Mouse (Mus musculus) hindbrain, embryonic 10.5 days (tissue): ENCODE data around the gene Wipf1. TPM values are rescaled to one million over a fixed set of nuclear protein-coding genes. Genes with fewer than 3 reads are reported as not detected.
A peak's percentile ranks its signal among the peaks of the same experiment; 100 is the strongest.

Experiments
- DNase-seq: peaks from one replicate; pipeline ENCODE4 v3.0.0-alpha.2; 2017; ENCODE audit warnings: low spot score
- H3K27ac ChIP-seq: fragments of 300-500 bp; sonication (generic); 2 replicates; pipeline ENCODE4 v1.5.1; 2016; ENCODE audit warnings: mild to moderate bottlenecking, moderate library complexity
- H3K27me3 ChIP-seq: fragments of 300-500 bp; sonication (generic); 2 replicates; pipeline ENCODE4 v1.6.1; 2016; ENCODE audit warnings: mild to moderate bottlenecking; ENCODE audit not compliant: poor library complexity, insufficient read depth, severe bottlenecking
- H3K36me3 ChIP-seq: fragments of 300-500 bp; sonication (generic); 2 replicates; pipeline ENCODE4 v1.6.1; 2016; ENCODE audit warnings: mild to moderate bottlenecking, moderate library complexity
- H3K4me1 ChIP-seq: fragments of 300-500 bp; sonication (generic); replicated peaks from 2 replicates; pipeline ENCODE4 v1.6.1; 2016; ENCODE audit warnings: mild to moderate bottlenecking
- H3K4me3 ChIP-seq: fragments of 300-500 bp; sonication (generic); 2 replicates; pipeline ENCODE4 v1.5.1; 2016; ENCODE audit warnings: mild to moderate bottlenecking, moderate library complexity
- H3K9me3 ChIP-seq: fragments of 300-500 bp; sonication (generic); 2 replicates; pipeline ENCODE4 v1.6.1; 2016; ENCODE audit warnings: mild to moderate bottlenecking, moderate library complexity
- WGBS: fragments of 180-500 bp; shearing (Covaris S2); methylation state at CpG from one replicate; pipeline ENCODE4 v1.1.7; 2016; 5-methylcytosine and 5-hydroxymethylcytosine counted together
- polyA plus RNA-seq: library from polyadenylated mRNA; unstranded; fragments of >200 nt; fragmentation: Nextera tagmentation; extraction: Ambion mirVana; gene quantifications from 2 replicates; pipeline ENCODE4 v1.2.1, GENCODE M21; 2016

Gene Wipf1
- polyA plus RNA-seq, 1 experiment from 2014 or later, result 8.6 TPM

DNA sequence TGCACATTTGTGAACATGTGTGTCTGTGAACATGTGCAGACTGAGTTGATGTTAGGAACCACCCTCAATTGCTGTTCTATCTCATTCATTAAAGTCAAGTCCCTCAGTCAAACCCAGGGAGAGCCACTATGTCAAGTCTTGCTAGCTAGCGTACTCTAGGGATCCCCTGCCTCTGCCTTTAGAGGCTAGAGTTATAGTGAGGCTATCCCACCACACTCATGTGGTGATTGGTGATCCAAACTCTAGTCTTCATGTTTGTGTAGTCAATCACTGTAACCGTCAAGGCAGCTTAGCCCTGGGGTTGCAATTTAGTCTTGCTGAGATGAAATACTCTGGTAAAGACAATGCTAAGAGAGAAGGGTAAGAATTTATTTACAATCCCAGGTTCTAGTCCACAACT, 132.1 kb downstream of the Wipf1 start:
- WGBS, result 93% methylated on average over 2 of the region's 2 CpGs

GRCm38 (mm10) chr2:73396828-73397325, 132.7 kb downstream of the Wipf1 start:
- no peak overlapping the region for H3K4me3 ChIP-seq
- no peaks in the 10 kb centered on the region for H3K27me3 ChIP-seq
- H3K9me3 ChIP-seq, result 0 out of 2 replicates have a peak, but pooled peaks cover 3% of the 10 kb centered on the region
- no peak for DNase-seq
- no peak overlapping the region for H3K27ac ChIP-seq
- H3K4me1 ChIP-seq, result peaks cover 5% of the 10 kb centered on the region; the same call in 1 of the 2 replicates
- 92% methylated on average over 3 of the region's 3 CpGs for WGBS
- no peaks in the 10 kb centered on the region for H3K36me3 ChIP-seq

More for the DNA sequence above, 132.1 kb downstream of the Wipf1 start:
- no peak for DNase-seq
- Histone ChIP-seq H3K4me3 (no peak overlapping the region), H3K27ac (no peak overlapping the region), H3K9me3 (0 out of 2 replicates have a peak, but pooled peaks cover 3% of the 10 kb centered on the region), H3K4me1 (peaks cover 6% of the 10 kb centered on the region; the same call in 1 of the 2 replicates), H3K27me3 (no peaks in the 10 kb centered on the region), H3K36me3 (no peaks in the 10 kb centered on the region)

DNA sequence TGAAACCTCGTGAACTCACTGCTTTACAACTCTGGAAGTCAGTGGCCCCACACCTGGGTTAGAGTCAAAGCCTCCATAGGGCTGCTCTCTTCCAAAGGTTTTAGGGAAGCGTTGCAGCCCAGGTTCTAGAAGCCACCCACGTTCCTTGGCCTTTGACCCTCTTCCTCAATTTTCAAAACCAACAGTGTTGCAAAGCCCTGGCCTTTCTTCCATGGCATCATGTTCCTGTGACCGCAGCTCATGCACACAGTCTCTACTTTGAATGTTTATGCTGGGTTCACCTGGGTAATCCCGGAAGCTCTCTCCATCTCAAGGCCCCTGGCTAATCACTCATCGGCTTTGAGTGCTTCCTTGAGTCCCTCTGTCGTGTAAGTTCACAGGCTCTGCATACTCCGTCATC, 134.0 kb downstream of the Wipf1 start:
- Histone ChIP-seq H3K27me3 (no peaks in the 10 kb centered on the region), H3K4me3 (no peak overlapping the region), H3K27ac (no peak overlapping the region), H3K9me3 (0 out of 2 replicates have a peak, but pooled peaks cover 3% of the 10 kb centered on the region), H3K36me3 (no peaks in the 10 kb centered on the region), H3K4me1 (no peaks in the 10 kb centered on the region)
- DNase-seq, result no peak
- 82% methylated on average over 8 of the region's 8 CpGs for WGBS

GRCm38 (mm10) chr2:73394476-73394875, 135.1 kb downstream of the Wipf1 start:
- no peak overlapping the region for H3K4me3 ChIP-seq
- DNase-seq, result no peak
- no peaks in the 10 kb centered on the region for H3K4me1 ChIP-seq
- H3K27ac ChIP-seq, result no peak overlapping the region
- 0 out of 2 replicates have a peak, but pooled peaks cover 3% of the 10 kb centered on the region for H3K9me3 ChIP-seq
- H3K36me3 ChIP-seq, result no peaks in the 10 kb centered on the region
- no peaks in the 10 kb centered on the region for H3K27me3 ChIP-seq
- WGBS, result 90% methylated on average over 3 of the region's 3 CpGs

DNA sequence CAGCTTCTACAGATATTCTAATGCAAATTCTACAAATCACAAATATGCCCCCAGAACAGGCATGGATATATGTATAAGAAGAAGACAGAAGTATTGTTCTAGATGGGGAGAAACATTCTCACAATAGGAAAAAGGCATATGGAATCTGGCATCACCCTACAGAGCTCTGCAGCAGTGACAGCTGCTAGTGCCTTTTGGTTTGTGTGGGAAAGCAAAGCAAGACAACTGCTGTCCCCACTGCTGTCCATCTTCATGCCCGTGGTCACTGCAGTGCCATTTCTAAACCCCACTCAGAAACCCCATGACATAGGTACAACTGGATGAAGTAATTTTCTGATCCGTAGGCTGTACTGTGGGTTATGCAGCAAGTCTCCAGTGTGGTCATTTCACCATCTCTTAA, 136.8 kb downstream of the Wipf1 start:
- no peaks in the 10 kb centered on the region for H3K4me1 ChIP-seq
- H3K4me3 ChIP-seq, result no peak overlapping the region
- H3K9me3 ChIP-seq, result 0 out of 2 replicates have a peak, but pooled peaks cover 3% of the 10 kb centered on the region
- H3K36me3 ChIP-seq, result no peaks in the 10 kb centered on the region
- H3K27ac ChIP-seq, result no peak overlapping the region
- DNase-seq, result no peak
- WGBS, result 86% methylated on average over 2 of the region's 2 CpGs
- no peaks in the 10 kb centered on the region for H3K27me3 ChIP-seq

DNA sequence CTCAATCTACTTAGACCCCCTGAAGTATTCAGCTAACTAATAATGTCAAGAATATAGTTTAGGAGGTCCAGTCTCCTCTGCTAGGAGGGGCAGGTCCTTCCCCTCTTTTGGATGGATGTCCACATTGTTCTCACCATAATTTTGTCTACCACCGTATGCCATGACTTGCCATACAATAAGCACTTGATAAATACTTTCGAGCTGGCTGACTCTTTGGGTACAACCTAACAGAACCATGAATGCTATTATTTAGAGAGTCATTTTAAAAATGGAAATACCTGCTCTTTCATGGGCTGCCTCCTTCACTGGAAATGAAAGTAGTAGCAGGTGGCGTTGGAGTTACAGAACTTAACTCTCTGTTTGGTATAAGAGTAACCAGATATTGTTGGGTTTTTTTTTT, 139.6 kb downstream of the Wipf1 start:
- H3K27ac ChIP-seq, result no peak overlapping the region
- WGBS, result 92% methylated on average over 3 of the region's 3 CpGs
- no peak overlapping the region for H3K4me3 ChIP-seq
- DNase-seq, result no peak
- H3K36me3 ChIP-seq, result no peaks in the 10 kb centered on the region
- peaks cover 9% of the 10 kb centered on the region; the same call in 1 of the 2 replicates for H3K27me3 ChIP-seq
- H3K4me1 ChIP-seq, result peaks cover 6% of the 10 kb centered on the region
- no peaks in the 10 kb centered on the region for H3K9me3 ChIP-seq

DNA sequence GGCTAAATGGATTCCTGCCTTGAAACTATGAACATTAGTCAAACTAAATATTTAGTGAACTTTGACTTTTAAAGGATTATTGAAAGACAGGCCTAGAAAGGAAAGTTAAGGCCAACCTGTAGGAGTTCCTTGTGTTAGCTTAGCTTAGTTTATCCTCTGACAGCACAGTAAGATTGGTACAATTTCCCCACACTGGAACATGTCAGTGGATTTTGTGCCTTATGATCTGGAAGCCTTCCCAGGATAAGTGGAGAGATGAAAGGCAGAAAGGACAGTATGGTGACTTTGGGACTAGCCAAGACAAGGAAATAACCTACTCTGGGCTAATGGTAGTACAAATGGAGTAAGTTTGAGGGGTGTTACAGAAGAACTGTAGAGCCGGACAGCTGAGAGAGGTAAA, 141.7 kb downstream of the Wipf1 start:
- Histone ChIP-seq H3K27me3 (peaks cover 16% of the 10 kb centered on the region; the same call in 1 of the 2 replicates), H3K4me3 (no peak overlapping the region), H3K36me3 (no peaks in the 10 kb centered on the region), H3K4me1 (peaks cover 6% of the 10 kb centered on the region), H3K9me3 (no peaks in the 10 kb centered on the region), H3K27ac (no peak overlapping the region)
- DNase-seq, result no peak
- WGBS, result 94% methylated on average over 1 of the region's 1 CpGs

GRCm38 (mm10) chr2:73386356-73387046, 143.0 kb downstream of the Wipf1 start, which contains the start of gene Gpr155:
Gpr155 (minus strand) TSS chr2:73386572.
- H3K27ac ChIP-seq, result peak within 1 kb of the TSS; percentile 85
- peaks cover 16% of the 10 kb centered on the region; the same call in 1 of the 2 replicates for H3K27me3 ChIP-seq
- no peaks in the 10 kb centered on the region for H3K9me3 ChIP-seq
- DNase-seq, result peak; percentile 100
- under 1% methylated on average over 44 of the region's 44 CpGs for WGBS
- H3K36me3 ChIP-seq, result no peaks in the 10 kb centered on the region
- H3K4me1 ChIP-seq, result peaks cover 6% of the 10 kb centered on the region
- peak within 1 kb of the TSS; percentile 76 for H3K4me3 ChIP-seq

GRCm38 (mm10) chr2:73385641-73386355, 143.7 kb downstream of the Wipf1 start:
- DNase-seq, result no peak
- H3K9me3 ChIP-seq, result no peaks in the 10 kb centered on the region
- H3K4me1 ChIP-seq, result peaks cover 6% of the 10 kb centered on the region
- H3K27ac ChIP-seq, result peak overlapping the region; percentile 85
- no peaks in the 10 kb centered on the region for H3K36me3 ChIP-seq
- 2% methylated on average over 29 of the region's 29 CpGs for WGBS
- H3K4me3 ChIP-seq, result peak overlapping the region; percentile 76
- peaks cover 16% of the 10 kb centered on the region; the same call in 1 of the 2 replicates for H3K27me3 ChIP-seq

DNA sequence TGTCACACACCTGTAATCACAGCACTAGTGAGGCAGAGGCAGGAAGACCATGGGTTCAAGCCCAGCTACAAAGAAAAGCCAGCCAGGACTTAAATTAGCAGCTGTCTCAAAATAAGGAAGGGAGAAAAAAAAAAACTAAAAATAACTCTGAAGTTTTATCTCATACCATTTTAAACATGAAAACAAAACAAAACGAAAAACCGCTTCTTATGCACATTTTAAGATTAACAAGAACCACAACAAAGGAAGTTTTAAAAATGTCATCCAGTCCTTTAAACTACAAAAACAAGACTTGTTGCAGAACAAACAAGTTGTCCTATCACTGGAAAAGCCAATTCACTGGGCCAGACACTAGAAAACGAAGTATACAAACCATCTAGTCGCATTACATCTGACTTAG, 144.4 kb downstream of the Wipf1 start:
- peaks cover 6% of the 10 kb centered on the region for H3K4me1 ChIP-seq
- H3K4me3 ChIP-seq, result peak overlapping the region; percentile 76; the same call in 1 of the 2 replicates
- 91% methylated on average over 4 of the region's 4 CpGs for WGBS
- no peak overlapping the region for H3K27ac ChIP-seq
- no peaks in the 10 kb centered on the region for H3K9me3 ChIP-seq
- H3K27me3 ChIP-seq, result peaks cover 16% of the 10 kb centered on the region; the same call in 1 of the 2 replicates
- H3K36me3 ChIP-seq, result no peaks in the 10 kb centered on the region
- no peak for DNase-seq

DNA sequence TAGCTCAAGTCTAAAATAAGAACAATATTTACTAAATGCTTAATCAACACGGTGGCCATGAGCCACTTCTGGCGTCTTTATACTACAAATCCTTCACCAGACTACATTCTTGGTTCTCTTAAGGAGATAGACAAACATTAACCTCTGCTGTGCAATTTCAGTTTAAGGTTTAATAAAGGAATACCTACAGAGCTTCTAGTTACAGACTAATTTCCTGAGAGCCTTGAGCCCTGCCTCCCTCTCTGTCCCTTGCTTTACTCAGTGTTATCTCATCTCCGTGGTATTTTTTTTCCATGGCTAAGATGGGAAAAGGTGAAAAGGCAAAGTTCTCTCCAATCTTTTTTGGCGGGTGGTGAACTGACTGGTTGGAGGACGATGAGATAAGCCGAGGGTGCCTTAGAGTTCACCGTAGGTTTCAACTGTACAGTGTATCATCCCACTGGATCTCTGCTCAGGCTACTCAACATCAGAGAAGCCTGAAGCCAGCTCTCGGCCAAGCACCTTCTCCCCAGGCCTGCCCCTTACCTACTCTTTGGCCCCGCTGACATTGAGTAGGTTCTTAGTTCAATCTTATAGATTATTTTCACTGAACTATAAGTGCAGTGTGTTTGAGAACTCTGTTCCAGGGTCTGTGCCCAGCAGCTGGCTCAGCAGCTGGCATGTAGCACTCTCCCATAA, 149.1 kb downstream of the Wipf1 start:
- Histone ChIP-seq H3K9me3 (no peaks in the 10 kb centered on the region), H3K4me3 (no peak overlapping the region), H3K27ac (no peak overlapping the region), H3K4me1 (no peaks in the 10 kb centered on the region), H3K36me3 (no peaks in the 10 kb centered on the region), H3K27me3 (peaks cover 11% of the 10 kb centered on the region; the same call in 1 of the 2 replicates)
- DNase-seq, result no peak
- 87% methylated on average over 9 of the region's 9 CpGs for WGBS

DNA sequence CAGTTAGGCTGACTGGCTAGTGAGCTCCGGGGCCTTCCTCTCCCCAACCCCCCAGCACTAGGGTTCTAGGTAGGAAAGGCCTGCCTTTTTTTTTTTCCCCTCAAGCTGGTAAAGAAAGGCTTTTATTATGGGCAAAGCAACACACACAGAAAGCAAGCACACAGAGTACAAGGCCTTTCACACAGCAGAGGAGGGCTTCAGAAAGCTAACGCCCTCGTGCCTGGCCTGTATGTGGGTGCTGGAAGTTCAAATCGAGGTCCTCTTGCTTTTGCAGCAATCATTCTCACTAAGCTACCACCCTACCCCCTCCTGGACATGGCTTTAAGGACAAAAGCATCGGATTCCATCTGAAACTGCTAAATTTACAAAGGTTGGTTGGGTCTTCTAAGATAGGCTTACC, 149.9 kb downstream of the Wipf1 start:
- no peak overlapping the region for H3K4me3 ChIP-seq
- peaks cover 5% of the 10 kb centered on the region; the same call in 1 of the 2 replicates for H3K27me3 ChIP-seq
- no peak for DNase-seq
- no peaks in the 10 kb centered on the region for H3K36me3 ChIP-seq
- WGBS, result 78% methylated on average over 5 of the region's 5 CpGs
- H3K27ac ChIP-seq, result no peak overlapping the region
- H3K4me1 ChIP-seq, result no peaks in the 10 kb centered on the region
- H3K9me3 ChIP-seq, result no peaks in the 10 kb centered on the region
